Mouse (Mus musculus) adrenal gland, postnatal 10 days (tissue): ENCODE measurements around the gene Wdr38. TPM values are rescaled to one million over a fixed set of nuclear protein-coding genes. Genes with fewer than 3 reads are reported as not detected.
"Not testable (repeated sequence)": the region's sequence is repeated elsewhere in the genome, so short reads cannot be mapped to it uniquely, and the experiment has no call there.

Source experiments
- DNase-seq: peaks from one replicate; pipeline ENCODE4 v3.0.0; 2021; ENCODE audit warnings: mixed read lengths
- total RNA-seq, 2 experiments: library from RNA; stranded (reverse); gene quantifications; 2 replicates each; pipeline ENCODE4 v1.2.3; 2021

Wdr38 gene
- total RNA-seq, 2 experiments from 2014 or later: 0.21 to 0.27 TPM

GRCm38 (mm10) chr2:38992452-38992851 is 4.8 kb upstream of the Wdr38 start:
- peak; percentile 83 for DNase-seq

GRCm38 (mm10) chr2:38999381-38999780 is 2.1 kb downstream of the Wdr38 start:
- DNase-seq: no peak

- DNase-seq: no peak
Measured at GRCm38 (mm10) chr2:38999910-39000586, 2.8 kb downstream of the Wdr38 start.

GRCm38 (mm10) chr2:39000587-39000919 is 3.3 kb downstream of the Wdr38 start:
- DNase-seq: no peak

GRCm38 (mm10) chr2:39001866-39002265 is 4.6 kb downstream of the Wdr38 start:
- no peak for DNase-seq

- no peak for DNase-seq
Measured at GRCm38 (mm10) chr2:39003106-39003505, 5.8 kb downstream of the Wdr38 start.

GRCm38 (mm10) chr2:39003512-39003911 is 6.2 kb downstream of the Wdr38 start:
- no peak for DNase-seq

- DNase-seq: peak; percentile 47
Measured at GRCm38 (mm10) chr2:39004372-39004771, 7.1 kb downstream of the Wdr38 start.

GRCm38 (mm10) chr2:39004880-39005435 is 7.7 kb downstream of the Wdr38 start, which contains the start of gene Arpc5l:
Gene Arpc5l, plus strand, starts transcription at chr2:39005348.
- peak; percentile 95 for DNase-seq

GRCm38 (mm10) chr2:39005574-39006079 is 8.4 kb downstream of the Wdr38 start, which contains the start of gene Rpl35:
Gene Rpl35, minus strand, starts transcription at chr2:39005624.
- peak; percentile 76 for DNase-seq

- no peak for DNase-seq
Measured at GRCm38 (mm10) chr2:39006149-39006730, 9.0 kb downstream of the Wdr38 start.

GRCm38 (mm10) chr2:39007865-39008264 is 10.6 kb downstream of the Wdr38 start:
- DNase-seq: peak; percentile 97

GRCm38 (mm10) chr2:39008350-39008851 is 11.1 kb downstream of the Wdr38 start:
- no peak for DNase-seq

- peak; percentile 51 for DNase-seq
Measured at GRCm38 (mm10) chr2:39008954-39009365, 11.7 kb downstream of the Wdr38 start.

- not testable (repeated sequence) for DNase-seq
Measured at GRCm38 (mm10) chr2:39010144-39010543, 12.9 kb downstream of the Wdr38 start.

- no peak for DNase-seq
Measured at GRCm38 (mm10) chr2:39011264-39011663, 14.0 kb downstream of the Wdr38 start.

GRCm38 (mm10) chr2:39011971-39012370 is 14.7 kb downstream of the Wdr38 start:
- no peak for DNase-seq

GRCm38 (mm10) chr2:39012768-39013279 is 15.5 kb downstream of the Wdr38 start:
- DNase-seq: no peak

- no peak for DNase-seq
Measured at GRCm38 (mm10) chr2:39016581-39016980, 19.3 kb downstream of the Wdr38 start.

- DNase-seq: no peak
Measured at GRCm38 (mm10) chr2:39020004-39020403, 22.7 kb downstream of the Wdr38 start.

GRCm38 (mm10) chr2:39031611-39032010 is 34.3 kb downstream of the Wdr38 start:
- DNase-seq: no peak

- DNase-seq: no peak
Measured at GRCm38 (mm10) chr2:39040215-39040614, 42.9 kb downstream of the Wdr38 start.

- DNase-seq: no peak
Measured at GRCm38 (mm10) chr2:39048515-39048914, 51.2 kb downstream of the Wdr38 start.
